Mouse (Mus musculus): ENCODE measurements around the gene Myl12a.

GRCm38 (mm10) chr17:70991706-70992625 lies 10.7 kb downstream of the Myl12a start:
- TF ChIP-seq CTCF (IDR thresholded peaks at IDR 0.05; ENCODE audit: control insufficient read depth, insufficient read depth, insufficient read length), result no peak
- no peak for TF ChIP-seq CEBPB (IDR thresholded peaks at IDR 0.05; ENCODE audit: low read depth)
- no peak for TF ChIP-seq MAX (IDR thresholded peaks at IDR 0.05)
- TF ChIP-seq USF1 (IDR thresholded peaks at IDR 0.05; ENCODE audit: low read depth), result no peak
